Mouse (Mus musculus) inflammation-experienced regulatory T-cells, adult 6 months (primary cell): ENCODE measurements around the gene Zfp169. TPM values are rescaled to one million over a fixed set of nuclear protein-coding genes. Genes with fewer than 3 reads are reported as not detected.
A peak's percentile ranks its signal among the peaks of the same experiment; 100 is the strongest.
"Not testable (repeated sequence)": the region's sequence is repeated elsewhere in the genome, so short reads cannot be mapped to it uniquely, and the experiment has no call there.

Experiments used
- ATAC-seq: one replicate; pipeline ENCODE4 v1.8.0; 2017
- polyA plus RNA-seq, 3 experiments: library from polyadenylated mRNA; unstranded; fragments of 100-300 nt; shearing (Covaris generic); gene quantifications; one replicate each; pipeline ENCODE4 v1.2.1; 2017

The Zfp169 gene
- polyA plus RNA-seq: 10 to 100 TPM; 10.2 to 16.5 (median 11.7) TPM

DNA sequence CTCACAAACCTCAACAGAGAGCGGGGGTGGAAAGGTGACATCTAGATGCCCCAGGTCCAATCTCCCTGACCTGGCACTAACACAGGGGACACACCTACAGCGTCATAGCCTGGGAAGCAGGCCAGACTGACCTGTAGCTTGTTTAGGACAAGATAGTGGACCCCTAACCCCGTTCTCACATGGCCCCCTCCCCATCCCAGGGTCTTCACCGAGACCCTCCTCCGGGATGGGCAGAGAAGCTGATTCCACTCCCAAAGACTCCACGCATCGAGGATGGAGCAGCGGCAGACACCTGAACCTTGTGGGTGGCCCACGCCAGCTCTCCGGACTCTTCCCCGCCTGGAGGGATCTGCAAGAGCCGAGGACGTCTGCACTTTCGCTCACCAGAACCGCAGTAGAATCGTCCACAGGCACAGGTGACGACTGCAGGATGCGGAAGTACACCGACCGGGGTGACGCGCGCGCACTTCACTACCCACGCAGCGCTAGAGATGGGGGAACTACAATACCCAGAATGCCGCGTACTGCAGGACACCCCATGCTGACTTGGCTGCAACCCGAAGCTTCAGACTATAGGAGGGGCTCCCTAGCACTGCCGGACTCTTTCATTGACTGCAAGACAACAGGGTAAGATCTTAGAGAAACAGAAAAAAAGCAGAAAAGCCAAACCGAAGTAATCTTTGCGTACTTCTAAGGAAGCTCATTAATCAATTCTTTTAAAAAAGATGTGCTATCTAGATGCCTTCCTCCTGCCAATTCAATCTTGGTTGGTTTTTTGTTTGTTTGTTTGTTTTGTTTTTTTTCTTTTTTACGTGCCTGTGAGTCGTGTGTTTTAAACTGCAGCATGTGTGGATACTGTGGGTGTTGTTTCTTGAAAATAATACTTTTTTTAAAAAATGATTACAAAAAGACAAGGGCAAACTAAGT, at the start of gene Zfp169, which contains the start of gene A830005F24Rik:
Gene Zfp169, minus strand, starts transcription at position 449 of the 927 bp plus-strand sequence.
Gene A830005F24Rik, plus strand, starts transcription at position 568 of the 927 bp plus-strand sequence.
- ATAC-seq: peak; percentile 90

DNA sequence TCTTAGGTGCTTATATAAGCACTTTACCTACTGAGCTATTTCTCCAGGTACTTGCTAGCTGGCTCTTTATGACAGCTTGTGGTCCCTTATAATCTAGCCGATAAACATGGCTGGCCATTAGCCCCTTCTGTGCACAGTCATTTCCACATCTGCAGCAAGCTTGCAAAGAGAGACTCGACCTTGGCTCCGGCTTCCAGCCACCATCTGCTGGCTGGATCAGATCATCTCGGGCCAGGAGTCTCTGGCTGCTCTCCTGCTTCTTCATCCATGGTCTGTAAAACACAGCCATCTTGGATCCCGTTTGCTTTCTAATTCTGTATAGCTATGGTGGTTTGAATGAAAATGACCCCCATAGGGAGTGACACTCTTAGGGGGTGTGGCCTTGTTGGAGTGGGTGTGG, 49.1 kb upstream of the Zfp169 start:
- no peak for ATAC-seq

DNA sequence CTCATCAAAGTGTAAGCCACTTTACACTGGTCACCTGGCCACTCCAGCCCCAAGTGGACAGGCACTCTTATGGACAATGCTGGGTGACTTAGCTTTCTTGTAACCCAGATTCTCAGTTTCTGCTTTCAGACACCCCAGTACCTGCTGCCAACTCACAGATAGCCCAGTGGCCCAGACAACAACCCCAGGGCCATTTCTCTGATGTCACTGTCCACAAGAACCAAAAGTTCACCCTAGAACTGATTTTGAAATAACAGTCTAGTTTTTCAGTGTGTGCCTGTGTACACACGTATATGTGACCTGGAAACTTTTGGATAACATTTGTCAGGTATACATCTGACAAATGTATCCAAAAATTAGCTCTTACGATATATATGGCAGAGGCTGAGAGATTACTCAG, 48.2 kb upstream of the Zfp169 start:
- ATAC-seq: no peak

DNA sequence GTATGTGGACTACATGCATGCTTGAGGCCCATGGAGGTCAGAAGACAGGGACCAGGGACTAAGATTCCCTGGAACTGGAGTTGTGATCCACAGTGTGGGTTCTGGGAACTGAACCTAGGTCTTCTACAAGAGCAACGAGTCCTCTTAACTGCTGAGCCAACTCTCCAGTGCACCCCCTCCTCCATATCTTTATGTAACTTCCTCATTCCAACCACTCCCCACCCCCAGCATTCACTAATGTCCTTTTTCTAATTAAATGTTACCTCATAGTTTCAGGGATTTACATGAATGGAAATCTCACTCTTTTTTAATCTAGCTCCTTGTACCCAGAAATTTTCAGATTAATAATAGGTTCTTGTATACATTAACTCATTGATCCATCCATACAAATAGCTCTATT, 42.7 kb upstream of the Zfp169 start:
- ATAC-seq: no peak

DNA sequence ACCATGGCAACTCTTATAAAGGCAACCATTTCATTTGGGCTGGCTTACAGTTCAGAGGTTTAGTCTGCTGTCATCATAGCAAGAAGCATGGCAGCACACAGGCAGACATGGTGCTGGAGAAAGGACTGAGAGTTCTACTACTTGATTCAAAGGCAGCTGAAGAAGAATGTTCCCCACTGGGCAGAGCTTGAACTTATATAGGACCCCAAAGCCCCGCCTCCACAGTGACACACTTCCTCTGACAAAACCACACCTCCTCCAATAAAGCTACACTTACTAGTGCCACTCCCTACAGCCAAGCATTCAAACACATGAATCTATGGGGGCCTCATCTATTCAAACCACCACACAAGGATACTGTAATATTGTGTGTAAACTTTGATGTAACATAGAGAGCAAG, 41.3 kb upstream of the Zfp169 start:
- no peak for ATAC-seq

DNA sequence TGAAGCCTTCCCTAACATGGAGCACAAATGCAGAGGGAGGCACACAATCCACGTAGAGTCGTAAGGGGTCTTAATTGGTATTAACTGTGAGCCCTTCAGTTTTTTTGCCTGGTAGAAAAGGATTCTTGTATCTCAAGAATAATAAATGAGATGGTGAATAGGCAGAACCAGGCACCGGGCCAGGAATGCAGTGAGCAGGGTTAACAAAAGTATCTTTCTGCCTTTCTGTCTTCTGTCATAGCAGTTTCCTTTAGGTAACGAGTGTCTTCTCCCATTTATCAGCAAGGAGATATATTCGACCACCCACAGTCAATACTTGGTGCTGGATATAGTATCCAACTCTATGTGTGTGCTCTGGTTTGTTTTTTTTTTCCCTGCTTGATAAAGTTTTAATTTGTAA, 40.3 kb upstream of the Zfp169 start:
- ATAC-seq: no peak

DNA sequence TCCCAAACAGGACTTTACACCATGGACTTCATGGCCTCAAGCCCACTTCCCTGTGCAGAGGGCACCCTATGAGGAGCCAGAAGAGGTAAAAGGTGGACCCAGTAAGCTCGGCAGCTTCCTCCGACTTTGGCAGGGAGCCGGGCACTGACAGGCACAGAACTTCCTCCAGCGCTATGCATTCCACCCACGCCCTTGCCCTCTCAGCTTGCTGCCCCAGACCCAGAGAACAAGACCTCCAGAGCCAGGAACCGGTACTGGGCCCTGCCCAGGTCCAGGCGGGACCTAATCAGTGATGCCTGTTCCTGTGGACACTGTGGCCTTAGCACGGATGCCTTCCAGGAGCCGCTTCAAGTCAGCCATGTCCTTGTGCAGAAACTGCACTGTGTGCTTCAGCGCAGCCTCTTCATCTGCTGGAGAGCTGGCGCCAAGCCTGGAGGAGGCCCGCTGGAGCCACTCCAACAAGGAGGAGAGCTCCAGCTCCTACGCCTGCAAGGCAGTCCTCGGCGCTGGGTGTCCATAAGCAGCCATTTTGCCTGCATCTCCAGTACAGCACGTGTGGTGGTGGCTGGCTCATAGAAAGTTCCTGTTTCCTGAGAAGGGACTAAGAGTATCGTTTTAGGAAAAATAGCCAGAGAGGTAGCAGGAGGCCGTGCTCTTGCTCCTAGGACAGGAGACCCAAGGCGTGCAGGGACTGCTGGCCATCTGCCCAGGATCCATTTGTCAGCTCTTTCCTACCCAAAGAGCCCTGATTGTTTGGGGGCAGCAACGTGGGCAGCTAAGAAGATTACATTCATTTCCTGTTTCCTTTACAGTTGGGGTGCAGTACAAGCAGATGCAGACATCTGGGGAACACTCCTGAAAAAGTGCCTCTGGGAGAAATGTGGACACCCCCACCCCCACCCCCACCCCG, 39.2 kb upstream of the Zfp169 start:
- ATAC-seq: no peak

DNA sequence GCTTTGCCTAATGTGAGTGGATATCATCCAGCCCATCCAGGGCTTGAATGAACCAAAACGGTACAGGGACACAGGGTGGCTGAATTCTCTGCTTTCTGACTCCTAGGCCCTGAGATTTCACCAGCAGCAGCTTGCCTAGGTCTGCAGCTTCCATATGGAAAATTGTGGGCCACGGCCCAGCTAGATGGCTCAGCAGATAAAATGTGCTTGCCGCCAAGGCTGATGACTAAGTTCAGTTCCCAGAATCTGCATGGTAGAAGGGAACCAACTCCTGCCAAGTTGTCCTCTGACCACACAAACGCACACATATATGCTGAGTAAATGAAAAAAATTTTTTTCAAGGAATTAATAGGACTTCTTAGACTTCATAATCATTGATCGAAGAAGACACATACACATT, 35.0 kb upstream of the Zfp169 start:
- no peak for ATAC-seq

DNA sequence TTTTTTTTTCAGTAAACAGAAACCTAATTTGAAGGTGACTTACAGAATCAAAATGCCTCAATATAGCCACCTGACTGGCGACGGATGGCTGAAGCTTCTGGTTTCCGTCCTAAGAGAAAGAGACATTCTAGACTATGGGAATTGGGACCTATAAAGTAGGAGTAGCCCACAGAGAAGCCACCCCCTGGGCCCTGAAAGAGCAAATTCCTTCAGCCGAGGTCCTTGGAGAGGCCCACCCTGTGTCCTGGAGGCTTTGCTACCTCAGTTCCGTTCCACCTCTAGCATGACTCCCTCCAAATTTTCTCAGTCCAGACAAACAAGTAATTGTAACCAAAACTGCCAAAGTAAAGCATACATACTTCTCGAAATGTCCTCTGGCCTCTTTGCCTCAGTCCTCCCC, 34.4 kb upstream of the Zfp169 start:
- no peak for ATAC-seq

DNA sequence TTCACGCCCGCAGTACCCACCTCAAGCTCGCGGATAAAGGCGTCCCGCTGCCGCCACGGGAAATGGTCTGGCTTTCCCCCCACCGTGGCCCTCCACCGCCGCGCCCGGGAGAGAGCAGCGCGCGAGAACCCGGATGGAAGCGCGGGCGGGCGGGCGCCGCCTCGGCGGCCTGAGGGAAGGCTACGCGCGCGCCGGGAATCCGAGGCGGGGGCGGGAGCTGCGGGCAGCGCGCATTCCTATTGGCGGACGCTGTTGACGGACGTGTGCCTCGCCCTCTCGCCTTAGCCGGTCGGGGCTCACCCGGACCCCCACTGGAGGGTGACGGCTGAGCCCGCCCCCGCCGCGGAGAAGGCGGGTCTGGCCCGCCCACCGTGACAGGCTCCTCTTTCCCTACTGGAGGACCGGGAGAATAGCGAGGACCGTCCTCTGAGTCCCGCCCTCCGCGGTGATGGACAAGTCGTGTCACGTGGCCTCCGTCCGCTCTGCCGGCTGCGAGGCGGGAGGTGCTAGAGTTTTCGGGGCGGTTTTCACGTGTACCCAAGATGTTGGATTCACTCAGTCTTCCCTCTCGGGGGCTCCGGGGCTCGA, 33.2 kb upstream of the Zfp169 start:
- ATAC-seq: peak; percentile 87

DNA sequence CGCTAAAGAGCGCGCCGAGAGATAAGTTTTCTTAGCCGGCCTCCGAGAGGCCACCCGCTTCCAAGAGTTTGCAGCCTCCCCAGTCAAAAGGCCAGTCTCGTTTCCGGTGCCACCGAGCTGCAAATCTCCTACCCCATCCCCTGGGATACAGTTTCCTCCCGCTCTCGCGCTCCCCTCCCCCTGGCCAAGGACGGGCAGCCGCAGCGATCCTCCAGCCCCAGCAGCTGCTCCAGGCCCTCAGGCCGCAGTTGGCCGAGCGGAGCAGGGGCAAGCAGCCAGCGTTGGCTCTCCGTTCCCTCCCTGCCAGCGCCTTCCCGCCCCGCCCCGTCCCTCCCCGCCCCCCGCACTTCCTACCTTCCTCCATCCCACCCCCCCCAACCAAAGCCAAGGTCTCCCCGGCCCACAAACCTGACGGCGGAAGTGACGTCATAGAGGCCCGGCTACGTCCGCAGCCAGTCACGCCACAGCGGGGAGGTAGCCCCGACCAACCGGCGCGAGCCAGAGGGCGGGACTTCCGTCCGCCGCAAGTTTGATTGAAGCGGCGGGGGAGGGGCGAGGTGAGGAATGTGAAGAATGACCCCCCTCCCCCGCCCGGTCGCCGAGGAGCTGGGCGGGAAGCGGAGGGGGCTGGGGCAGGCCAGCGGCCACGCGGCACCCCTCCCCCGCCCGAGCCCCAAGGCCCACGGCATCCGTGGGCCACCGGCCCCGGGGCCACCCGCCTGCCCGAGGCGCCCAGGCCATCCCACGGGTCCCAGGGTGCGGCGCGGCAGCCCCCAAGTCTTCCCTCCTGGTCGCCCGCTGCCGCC, 32.4 kb upstream of the Zfp169 start:
- peak; percentile 76 for ATAC-seq

DNA sequence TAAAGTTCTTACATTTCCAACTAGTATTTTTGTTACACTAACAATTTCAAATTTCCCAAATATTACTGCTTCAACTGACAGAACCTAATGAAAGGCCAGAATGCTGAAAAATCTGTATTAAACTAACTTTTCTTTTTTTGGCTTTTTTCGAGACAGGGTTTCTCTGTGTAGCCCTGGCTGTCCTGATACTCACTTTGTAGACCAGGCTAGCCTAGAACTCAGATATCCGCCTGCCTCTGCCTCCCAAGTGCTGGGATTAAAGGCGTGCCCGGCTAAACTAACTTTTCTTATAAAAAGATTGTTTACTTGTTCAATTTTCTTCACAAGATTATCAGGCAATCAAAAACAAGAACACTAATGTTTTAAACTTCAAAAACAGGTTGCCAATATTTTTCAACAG, 31.6 kb upstream of the Zfp169 start:
- no peak for ATAC-seq

DNA sequence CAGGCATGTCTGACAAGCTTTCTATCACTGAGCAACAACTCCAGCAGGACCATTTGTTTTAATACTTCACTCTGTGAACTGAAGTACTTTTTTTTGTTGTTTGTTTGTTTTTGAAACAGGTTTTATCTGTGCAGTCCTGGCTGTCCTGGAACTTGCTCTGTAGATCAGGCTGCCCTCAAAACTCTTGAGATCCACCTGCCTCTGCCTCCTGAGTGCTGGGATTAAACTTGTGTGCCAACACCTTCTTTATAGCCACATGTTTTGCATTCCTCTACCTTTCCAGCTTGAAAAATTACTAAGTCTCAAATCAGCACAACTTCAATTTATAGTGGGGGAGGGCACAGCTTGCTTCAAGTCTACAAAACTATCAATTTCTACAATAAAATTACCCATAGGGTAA, 31.1 kb upstream of the Zfp169 start:
- ATAC-seq: no peak

DNA sequence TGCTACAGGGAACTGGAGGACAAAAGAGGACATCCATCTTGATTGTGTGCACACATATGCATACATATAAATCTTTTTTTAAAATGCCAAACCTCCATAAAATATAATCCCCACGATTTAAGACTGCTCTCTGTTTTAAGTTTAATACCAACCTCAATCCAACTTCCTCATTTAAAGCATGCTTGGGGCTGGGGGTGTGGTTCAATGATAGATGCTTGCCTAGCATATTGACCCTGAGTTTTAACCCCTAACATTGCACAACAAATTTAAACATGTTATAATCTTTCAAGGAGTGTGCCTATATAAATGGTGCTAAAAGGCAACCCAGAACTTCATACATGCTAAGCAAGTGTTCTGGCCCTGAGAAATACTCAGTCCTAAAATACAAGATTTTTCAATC, 27.2 kb upstream of the Zfp169 start:
- ATAC-seq: no peak

DNA sequence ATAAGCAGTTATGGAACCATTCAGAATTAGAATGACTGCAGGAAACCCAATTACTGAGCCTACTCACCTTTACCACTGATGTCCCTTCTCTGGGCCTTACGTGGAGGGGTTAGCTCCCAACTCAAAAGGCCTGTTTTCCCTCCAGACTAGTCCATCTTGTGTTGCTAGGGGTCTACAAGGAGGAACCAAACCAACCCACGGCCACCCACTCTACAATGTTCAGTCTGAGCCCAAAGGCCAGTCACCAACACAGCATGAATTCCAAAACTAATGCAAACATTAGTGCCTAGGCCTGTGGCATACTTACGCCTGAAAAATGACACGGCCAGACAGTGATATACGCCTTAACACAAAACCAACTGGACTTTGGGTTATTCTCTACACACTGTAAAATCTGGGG, 20.2 kb upstream of the Zfp169 start:
- ATAC-seq: no peak

DNA sequence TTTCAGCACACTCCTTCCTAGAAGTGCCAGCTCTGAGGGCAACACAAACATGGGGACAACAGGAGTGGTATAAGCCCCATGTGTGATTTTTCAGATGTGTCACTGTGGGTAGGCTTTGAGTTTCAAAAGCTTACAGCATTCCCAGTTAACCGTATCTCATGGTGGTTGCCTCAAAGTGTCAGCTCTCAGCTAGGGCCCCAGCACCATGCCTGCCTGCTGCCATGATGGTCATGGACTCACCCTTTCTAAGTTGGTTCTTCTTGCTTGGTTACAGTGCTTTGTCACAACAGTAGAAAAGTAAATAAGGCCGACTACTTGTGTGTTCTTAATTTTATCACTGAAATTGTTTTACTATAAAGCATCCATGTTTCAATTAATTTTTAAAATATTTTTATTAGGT, 18.2 kb upstream of the Zfp169 start:
- no peak for ATAC-seq

DNA sequence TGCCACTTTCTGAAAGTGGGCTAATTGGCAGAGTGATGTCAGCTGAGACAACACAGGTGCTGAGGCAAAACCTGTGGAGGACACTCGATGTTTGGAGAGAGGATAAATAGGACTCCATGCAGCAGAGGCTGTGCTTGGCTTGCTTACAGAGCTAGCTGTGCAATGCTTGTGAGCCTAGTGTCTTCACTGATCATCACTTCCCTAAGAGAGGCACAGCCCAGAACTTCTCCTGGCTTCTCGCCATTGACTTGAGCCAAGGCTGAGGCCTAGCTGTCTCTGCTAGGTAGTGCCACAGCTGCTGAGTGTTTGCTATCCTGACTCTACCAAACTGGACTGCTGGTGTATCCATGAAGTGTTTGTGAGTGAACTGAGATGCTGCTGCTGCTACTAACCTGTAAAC, 17.4 kb upstream of the Zfp169 start:
- no peak for ATAC-seq

DNA sequence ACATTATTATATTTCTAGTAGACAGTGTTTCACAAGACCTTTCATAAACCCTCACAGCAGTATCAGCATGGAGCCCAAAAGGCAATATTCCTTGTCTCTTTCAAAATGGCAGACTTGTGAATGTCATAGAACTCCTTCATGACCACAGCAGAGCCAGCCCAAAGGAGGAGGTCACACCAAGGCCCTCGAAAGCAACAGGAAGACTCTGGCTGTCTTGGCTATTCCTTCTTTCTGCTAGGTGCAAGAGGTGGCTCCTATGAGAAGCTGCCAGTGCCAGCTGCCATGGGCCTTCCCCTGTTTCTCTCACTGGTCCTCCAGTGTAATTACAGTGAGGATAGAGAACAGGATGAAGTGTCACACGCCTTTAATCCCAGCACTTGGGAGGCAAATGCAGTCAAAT, 15.8 kb upstream of the Zfp169 start:
- ATAC-seq: no peak

DNA sequence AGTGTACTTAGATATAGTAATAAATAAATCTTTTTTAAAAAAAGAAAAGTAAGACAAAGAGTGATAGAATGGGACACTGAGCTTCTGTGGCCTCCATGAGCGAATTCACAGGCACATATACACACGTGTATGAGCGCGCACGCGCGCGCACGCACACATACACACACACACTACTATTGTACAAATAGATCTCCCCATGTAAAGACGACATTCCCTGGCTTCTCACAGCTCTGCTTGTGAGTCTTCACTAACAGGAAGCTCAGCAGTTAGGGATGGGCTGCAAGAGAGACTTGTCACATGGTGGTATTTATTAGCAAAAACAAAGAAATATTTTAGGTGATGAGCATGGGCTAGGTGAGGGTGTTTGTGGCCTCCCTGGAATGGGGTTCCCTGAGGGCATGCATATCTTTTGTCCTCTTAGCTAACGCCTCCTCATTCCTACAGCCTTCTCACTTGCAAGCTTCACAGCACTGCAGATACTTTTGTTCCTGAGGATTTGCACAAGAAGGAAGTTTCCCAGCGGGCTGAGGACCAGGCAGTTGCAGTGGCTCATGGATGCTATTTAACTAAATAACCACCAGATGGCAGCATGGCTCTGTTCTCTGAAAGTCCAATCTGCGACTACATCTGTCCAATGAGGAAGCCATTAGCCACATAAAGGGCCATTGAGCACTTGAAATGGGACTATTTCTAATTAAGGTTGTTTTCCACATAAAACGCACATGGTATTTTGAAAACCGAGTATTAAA, 15.0 kb upstream of the Zfp169 start:
- peak; percentile 91 for ATAC-seq

DNA sequence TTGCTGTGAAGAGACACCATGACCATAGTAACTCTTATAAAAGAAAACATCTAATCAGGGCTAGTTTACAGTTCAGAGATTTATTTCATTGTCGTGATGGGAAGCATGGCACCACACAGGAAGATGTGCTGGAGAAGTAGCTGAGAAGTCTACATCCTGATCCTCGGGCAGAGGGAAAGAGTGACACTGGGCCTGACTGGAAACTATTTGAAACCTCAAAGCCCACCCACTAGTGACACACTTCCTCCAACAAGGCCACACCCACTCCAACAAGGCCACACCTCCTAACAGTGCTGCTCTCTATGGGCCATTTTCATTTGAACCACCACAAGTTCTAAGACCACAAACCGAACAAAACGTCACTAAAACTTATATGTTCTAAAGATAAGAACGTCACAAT, 12.5 kb upstream of the Zfp169 start:
- ATAC-seq: no peak

DNA sequence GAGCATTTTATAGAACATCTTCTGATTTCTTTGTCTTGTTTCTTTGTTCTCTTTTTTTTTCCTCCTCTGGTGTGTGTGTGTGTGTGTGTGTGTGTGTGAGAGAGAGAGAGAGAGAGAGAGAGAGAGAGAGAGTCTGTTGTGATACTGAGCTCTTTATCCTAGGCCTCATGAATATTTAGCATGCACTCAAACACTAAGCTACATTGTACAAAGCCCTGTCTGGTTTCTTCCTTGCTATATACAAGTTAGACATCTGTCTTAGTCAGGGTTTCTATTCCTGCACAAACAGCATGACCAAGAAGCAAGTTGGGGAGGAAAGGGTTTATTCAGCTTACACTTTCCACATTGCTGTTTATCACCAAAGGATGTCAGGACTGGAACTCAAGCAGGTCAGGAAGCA, 5.9 kb upstream of the Zfp169 start:
- ATAC-seq: not testable (repeated sequence)
